Mouse (Mus musculus): ENCODE results near the gene Usmg5. TPM values are rescaled to one million over a fixed set of nuclear protein-coding genes. Genes with fewer than 3 reads are reported as not detected.
"Not testable (repeated sequence)": the region's sequence is repeated elsewhere in the genome, so short reads cannot be mapped to it uniquely, and the experiment has no call there.

Usmg5 gene
- 293 and 325 TPM in 2 replicates for polyA plus RNA-seq (2012; ENCODE audit: insufficient read depth, insufficient read length, missing spikeins)

DNA sequence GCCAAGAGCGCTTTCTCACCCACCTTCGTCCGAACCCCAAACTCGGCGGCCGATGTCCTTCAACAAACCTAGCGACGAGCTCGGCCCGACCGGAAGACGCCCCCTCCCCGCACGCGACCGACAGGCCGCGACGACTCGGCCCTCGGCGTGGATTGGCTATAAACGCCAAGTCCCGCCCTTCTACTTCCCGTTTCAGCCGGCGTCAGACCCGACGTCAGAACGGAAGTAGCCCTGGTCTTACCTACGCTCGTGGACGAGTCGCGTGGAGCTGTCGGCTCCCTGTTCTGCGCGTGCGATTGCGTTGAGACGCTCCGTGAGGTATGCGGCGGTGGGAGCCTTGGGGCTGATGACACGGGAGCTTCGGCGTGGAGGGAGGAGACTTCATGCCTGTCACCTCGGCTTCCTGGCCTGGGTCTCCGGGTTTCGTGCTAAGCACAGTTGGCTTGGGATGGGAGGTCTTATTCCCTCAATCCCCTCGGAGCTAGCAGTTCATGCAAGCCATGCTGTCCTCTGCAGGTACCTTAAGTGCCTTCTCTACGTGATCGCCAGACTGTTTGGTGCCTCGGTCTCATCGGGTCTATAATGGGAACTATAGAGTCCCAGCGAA is at the start of gene Usmg5, which contains the start of gene Pdcd11:
TSS of gene Usmg5 (minus strand) at position 98 of the 607 bp plus-strand sequence.
TSS of gene Pdcd11 (plus strand) at position 219 of the 607 bp plus-strand sequence.
- peaks cover 17% of the 10 kb centered on the region for H3K4me1 ChIP-seq (ENCODE audit: control insufficient read depth, insufficient read depth, low read length)
- H3K4me3 ChIP-seq (ENCODE audit: insufficient read depth, low read length) = peak within 1 kb of the TSS; percentile 86
- H3K27ac ChIP-seq (ENCODE audit: insufficient read depth, low read depth, low read length) = peak within 1 kb of the TSS; percentile 46
- TF ChIP-seq CTCF (IDR thresholded peaks at IDR 0.05; ENCODE audit: low read depth, low read length) (no peak), POLR2A (IDR thresholded peaks at IDR 0.05; ENCODE audit: borderline replicate concordance, low read depth, low read length) (peak; percentile 52; the same call in 1 of the 2 replicates)

DNA sequence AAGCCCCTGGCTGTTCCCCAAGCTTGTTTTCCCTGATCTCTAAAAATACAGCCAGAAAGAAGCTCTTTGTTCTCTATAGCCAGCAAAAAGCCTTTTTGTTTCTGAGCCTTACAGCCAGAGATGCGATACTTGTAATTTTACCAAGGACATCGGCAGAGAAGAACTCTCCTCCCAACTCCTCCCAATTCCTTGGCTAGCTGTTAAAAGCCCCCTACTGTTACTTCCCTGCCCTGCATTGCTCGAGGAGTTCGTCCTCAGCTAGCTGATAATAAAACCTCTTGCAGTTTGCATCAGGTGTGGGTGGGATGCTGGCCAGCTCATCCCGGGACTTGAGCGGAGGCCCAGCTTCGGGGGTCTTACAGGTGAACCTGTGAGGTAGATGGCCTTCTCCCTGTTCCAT is 49.2 kb upstream of the Usmg5 start:
- peaks cover 48% of the 10 kb centered on the region for H3K4me1 ChIP-seq (ENCODE audit: control insufficient read depth, insufficient read depth, low read length)
- H3K27ac ChIP-seq (ENCODE audit: insufficient read depth, low read depth, low read length); H3K4me3 ChIP-seq (ENCODE audit: insufficient read depth, low read length): not testable (repeated sequence)

DNA sequence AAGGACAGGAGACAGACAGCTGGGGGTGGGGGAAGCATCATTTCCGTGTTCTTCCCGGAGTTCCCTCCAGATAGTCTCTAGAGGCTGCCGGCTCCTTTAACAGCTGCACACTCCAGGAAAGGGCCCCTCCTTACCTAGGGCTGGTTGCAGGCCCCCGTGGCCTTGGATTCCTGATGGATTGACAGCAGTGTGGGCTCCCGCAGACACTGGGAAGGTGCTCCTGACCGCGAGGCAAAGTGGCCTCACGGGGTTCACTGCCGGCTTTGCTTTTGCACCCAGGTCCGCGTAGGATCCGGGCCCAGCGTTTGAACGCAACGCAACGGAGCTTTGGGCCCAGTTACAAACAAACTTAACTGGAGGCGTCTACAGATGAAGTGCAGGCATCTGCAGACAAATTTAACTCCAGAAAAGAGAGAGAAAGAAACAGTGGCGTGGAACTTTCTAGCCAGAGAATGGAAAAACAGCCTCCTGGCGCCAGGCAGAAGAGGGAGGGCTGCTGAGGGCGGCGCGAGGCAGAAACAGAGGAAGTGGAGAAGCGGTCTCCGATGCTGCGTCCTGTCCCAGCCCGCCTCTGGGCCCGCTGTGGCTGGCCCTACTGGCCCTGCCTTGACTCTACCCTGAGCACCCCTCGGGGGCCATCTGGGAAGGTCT is 47.4 kb upstream of the Usmg5 start, which contains the start of gene Calhm2:
TSS of gene Calhm2 (minus strand) at position 524 of the 651 bp plus-strand sequence.
- TF ChIP-seq POLR2A (IDR thresholded peaks at IDR 0.05; ENCODE audit: borderline replicate concordance, low read depth, low read length) = no peak
- no peak for TF ChIP-seq CTCF (IDR thresholded peaks at IDR 0.05; ENCODE audit: low read depth, low read length)
- H3K27ac ChIP-seq (ENCODE audit: insufficient read depth, low read depth, low read length) = peak within 1 kb of the TSS; percentile 82
- peak within 1 kb of the TSS; percentile 82 for H3K4me3 ChIP-seq (ENCODE audit: insufficient read depth, low read length)
- H3K4me1 ChIP-seq (ENCODE audit: control insufficient read depth, insufficient read depth, low read length) = peaks cover 59% of the 10 kb centered on the region

DNA sequence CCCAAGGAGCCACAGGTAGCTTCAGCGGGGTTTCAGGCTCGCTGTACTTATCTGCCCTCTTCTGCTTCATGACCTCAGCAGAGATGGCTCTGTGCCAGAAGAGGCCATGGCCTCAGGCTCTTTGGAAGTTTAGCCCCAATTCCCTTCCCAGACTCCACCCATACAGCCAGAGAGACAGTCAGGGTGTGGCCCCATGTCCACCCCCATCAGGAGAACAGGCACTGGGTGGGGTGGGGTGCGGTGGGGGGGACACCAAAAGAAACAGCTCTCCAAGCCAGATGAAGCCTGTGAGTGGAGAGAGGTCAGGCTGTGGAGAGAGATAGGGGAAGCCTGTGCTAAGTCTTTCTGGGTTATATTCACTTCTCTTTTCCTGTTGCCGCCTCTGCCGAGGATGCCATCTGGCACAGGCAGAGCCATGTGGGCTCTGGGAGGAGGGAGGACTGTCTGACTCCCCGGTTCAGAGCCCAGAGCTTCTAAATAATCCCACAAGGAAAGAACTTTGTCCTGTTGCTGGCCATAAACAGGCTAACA is 46.7 kb upstream of the Usmg5 start:
- peaks cover 59% of the 10 kb centered on the region for H3K4me1 ChIP-seq (ENCODE audit: control insufficient read depth, insufficient read depth, low read length)
- peak overlapping the region; percentile 82 for H3K27ac ChIP-seq (ENCODE audit: insufficient read depth, low read depth, low read length)
- H3K4me3 ChIP-seq (ENCODE audit: insufficient read depth, low read length) = peak overlapping the region; percentile 82
- TF ChIP-seq CTCF (IDR thresholded peaks at IDR 0.05; ENCODE audit: low read depth, low read length) (0 out of 2 replicates have a peak, but pooled peaks have one; percentile 23), POLR2A (IDR thresholded peaks at IDR 0.05; ENCODE audit: borderline replicate concordance, low read depth, low read length) (no peak)

DNA sequence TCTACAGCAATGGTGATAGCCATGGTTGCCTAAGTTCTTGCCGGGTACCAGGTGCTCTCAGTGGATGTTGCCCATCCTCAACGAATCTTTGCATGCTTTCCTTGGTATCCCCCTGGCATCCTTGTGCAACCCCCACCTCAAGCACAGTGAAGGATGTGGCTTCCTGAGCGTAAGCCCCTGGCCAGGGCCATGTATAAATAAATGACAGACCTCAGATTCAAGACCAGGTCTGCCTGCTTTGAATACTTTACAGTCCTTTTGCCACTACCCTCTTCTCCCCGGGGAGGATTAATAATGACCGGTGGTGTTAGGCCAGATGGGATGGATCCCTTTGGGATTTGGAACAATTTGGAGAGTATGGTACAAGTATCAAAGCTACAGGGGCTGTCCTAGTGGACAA is 45.7 kb upstream of the Usmg5 start:
- Histone ChIP-seq H3K27ac (ENCODE audit: insufficient read depth, low read depth, low read length) (no peak overlapping the region), H3K4me1 (ENCODE audit: control insufficient read depth, insufficient read depth, low read length) (peaks cover 55% of the 10 kb centered on the region), H3K4me3 (ENCODE audit: insufficient read depth, low read length) (peak overlapping the region; percentile 82; the same call in 1 of the 2 replicates)
- TF ChIP-seq POLR2A (IDR thresholded peaks at IDR 0.05; ENCODE audit: borderline replicate concordance, low read depth, low read length) = no peak
- no peak for TF ChIP-seq CTCF (IDR thresholded peaks at IDR 0.05; ENCODE audit: low read depth, low read length)

DNA sequence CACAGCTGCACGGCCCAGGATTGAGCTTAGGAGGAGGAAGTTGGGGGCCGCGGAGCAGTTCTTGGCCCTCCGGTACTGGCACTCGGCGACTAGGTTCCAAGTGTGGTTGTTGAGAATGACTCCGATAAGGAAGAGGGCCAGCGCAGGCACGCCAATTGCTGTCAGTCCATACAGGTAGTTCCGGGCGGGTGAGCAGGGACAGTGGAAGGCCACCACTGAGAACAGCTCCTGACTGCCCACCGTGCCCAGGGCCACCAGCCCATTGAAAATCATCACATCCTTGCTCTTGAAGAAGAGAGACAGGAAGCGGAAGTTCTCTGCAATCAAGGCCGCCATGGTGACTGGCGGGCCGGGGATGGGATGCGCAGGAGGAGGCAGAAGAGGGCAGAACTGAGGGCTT is 45.1 kb upstream of the Usmg5 start:
- TF ChIP-seq POLR2A (IDR thresholded peaks at IDR 0.05; ENCODE audit: borderline replicate concordance, low read depth, low read length) (no peak), CTCF (IDR thresholded peaks at IDR 0.05; ENCODE audit: low read depth, low read length) (no peak)
- no peak overlapping the region for H3K4me3 ChIP-seq (ENCODE audit: insufficient read depth, low read length)
- H3K4me1 ChIP-seq (ENCODE audit: control insufficient read depth, insufficient read depth, low read length) = peaks cover 54% of the 10 kb centered on the region
- H3K27ac ChIP-seq (ENCODE audit: insufficient read depth, low read depth, low read length) = no peak overlapping the region

DNA sequence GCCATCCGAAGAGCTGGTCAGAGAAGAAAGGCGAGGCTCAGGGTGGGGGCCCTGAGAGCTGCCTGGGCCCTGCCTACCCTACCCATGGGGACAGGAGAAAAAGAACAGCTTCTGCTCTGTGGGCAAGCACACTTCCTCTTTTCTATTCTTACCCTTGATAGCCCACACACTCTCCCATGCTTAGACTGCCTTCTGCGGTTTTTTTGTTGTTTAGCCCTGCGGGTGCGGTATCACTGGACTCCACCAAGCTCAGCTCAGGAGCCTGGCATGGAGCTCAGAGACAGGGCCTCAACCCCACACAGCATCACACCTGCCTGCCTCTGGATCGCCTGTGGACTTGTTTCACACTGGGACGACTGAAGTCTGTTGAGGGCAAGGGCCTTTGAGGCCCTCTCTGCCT is 42.7 kb upstream of the Usmg5 start:
- TF ChIP-seq CTCF (IDR thresholded peaks at IDR 0.05; ENCODE audit: low read depth, low read length) (no peak), POLR2A (IDR thresholded peaks at IDR 0.05; ENCODE audit: borderline replicate concordance, low read depth, low read length) (no peak)
- peak overlapping the region; percentile 30 for H3K4me3 ChIP-seq (ENCODE audit: insufficient read depth, low read length)
- peak overlapping the region; percentile 84 for H3K27ac ChIP-seq (ENCODE audit: insufficient read depth, low read depth, low read length)
- H3K4me1 ChIP-seq (ENCODE audit: control insufficient read depth, insufficient read depth, low read length) = peaks cover 44% of the 10 kb centered on the region

DNA sequence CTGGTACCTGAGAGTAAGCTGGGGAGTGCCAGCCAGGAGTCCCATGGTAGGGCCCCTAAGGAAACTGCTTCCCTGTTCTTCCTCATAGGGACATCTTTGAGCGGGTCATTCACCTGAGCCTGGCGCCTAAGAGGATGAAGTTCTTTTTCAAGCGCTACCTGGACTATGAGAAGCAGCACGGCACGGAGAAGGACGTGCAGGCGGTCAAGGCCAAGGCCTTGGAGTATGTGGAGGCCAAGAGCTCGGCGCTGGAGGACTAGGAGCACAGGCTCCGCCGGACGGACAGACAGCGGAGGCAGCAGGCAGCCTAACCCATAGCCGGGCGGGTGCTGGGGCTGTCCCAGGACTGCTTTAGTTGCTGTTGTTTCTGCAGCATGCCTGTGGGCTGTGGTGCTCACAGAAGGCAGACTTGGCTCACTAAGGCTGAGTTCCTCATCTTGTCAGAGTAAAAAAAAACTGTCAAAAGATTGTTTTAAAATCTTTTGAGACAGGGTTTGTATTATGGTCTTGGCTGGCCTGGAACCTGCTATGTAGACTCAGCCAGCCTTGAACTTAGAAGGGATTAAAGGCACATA is 40.2 kb upstream of the Usmg5 start:
- no peak overlapping the region for H3K4me3 ChIP-seq (ENCODE audit: insufficient read depth, low read length)
- no peak overlapping the region for H3K27ac ChIP-seq (ENCODE audit: insufficient read depth, low read depth, low read length)
- H3K4me1 ChIP-seq (ENCODE audit: control insufficient read depth, insufficient read depth, low read length) = peaks cover 32% of the 10 kb centered on the region
- TF ChIP-seq POLR2A (IDR thresholded peaks at IDR 0.05; ENCODE audit: borderline replicate concordance, low read depth, low read length) (no peak), CTCF (IDR thresholded peaks at IDR 0.05; ENCODE audit: low read depth, low read length) (no peak)

DNA sequence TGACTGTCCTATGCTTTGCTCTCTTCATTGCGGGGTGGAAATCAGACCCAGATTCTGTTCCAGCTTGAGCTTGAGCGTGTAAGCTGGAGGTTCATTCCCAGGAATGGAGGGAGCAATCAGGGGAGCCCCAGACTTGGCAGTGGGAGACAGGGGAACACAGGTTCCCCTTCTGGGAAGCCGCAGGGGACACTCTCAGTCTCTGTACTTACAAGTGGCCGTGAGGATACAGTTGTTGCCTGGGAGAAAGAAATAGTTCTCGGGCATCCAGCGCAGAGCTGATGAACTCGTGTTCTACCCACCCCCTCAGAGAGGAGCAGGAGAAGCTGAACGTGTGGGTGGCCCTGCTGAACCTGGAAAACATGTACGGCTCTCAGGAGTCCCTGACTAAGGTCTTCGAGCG is 38.4 kb upstream of the Usmg5 start:
- no peak overlapping the region for H3K4me3 ChIP-seq (ENCODE audit: insufficient read depth, low read length)
- no peak overlapping the region for H3K27ac ChIP-seq (ENCODE audit: insufficient read depth, low read depth, low read length)
- TF ChIP-seq CTCF (IDR thresholded peaks at IDR 0.05; ENCODE audit: low read depth, low read length) = no peak
- TF ChIP-seq POLR2A (IDR thresholded peaks at IDR 0.05; ENCODE audit: borderline replicate concordance, low read depth, low read length) = no peak
- peaks cover 17% of the 10 kb centered on the region for H3K4me1 ChIP-seq (ENCODE audit: control insufficient read depth, insufficient read depth, low read length)

DNA sequence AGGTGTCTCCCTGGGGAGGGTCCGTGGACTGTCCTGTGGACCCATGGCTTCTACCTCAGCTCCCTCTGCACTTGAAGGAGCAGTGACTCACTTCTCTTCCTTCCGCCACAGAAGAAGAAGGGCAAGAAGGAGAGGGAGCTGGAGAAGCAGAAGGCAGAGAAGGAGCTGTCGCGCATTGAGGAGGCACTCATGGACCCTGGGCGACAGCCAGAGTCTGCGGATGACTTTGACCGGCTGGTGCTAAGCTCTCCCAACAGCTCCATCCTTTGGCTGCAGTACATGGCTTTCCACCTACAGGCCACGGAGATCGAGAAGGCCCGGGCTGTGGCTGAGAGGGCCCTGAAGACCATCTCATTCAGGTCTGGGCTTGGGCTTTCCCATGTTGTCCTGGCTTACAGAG is 37.7 kb upstream of the Usmg5 start:
- Histone ChIP-seq H3K4me3 (ENCODE audit: insufficient read depth, low read length) (no peak overlapping the region), H3K4me1 (ENCODE audit: control insufficient read depth, insufficient read depth, low read length) (peaks cover 11% of the 10 kb centered on the region), H3K27ac (ENCODE audit: insufficient read depth, low read depth, low read length) (no peak overlapping the region)
- TF ChIP-seq POLR2A (IDR thresholded peaks at IDR 0.05; ENCODE audit: borderline replicate concordance, low read depth, low read length) (no peak), CTCF (IDR thresholded peaks at IDR 0.05; ENCODE audit: low read depth, low read length) (no peak)
